Mouse (Mus musculus): ENCODE measurements at regions not wholly inside any gene's neighbourhood (a gene's known extent, or its start where the extent isn't known, plus 50 kb on each side); places are given as distances from the start of the nearest gene placed in this dataset.

DNA sequence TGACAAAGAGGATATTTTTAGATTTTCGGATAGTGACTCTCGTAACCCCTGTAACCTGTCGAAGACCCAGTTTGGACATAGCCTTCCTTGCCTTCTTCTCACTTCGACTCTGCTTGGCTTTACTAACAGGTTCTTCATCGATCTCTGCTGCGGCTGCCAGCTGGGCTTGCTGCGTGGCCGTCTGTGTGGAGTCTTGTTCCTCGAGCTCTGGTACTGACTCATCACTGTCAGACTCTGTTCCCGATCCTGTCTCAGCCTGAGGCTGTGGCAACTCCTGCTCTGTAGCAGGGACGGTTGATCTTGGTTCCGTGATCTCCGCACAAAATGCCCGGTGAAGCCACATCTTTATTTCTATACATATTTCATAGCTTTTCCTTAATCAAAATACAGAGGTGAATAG is 1230.7 kb downstream of the Flrt2 start:
- peak in 1 of 2 experiments; percentile 3 for DNase-seq (ENCODE audit: low spot score in 2 of 2)
